Mouse (Mus musculus) liver, embryonic 15.5 days (tissue): ENCODE results near the gene Zbtb7b. TPM values are rescaled to one million over a fixed set of nuclear protein-coding genes. Genes with fewer than 3 reads are reported as not detected.

Experiments used
- ATAC-seq: fragments of 200-750 bp; cut with Nextera tagmentation; 2 replicates; pipeline ENCODE4 v1.8.0; 2017; ENCODE audit warnings: moderate number of reproducible peaks, mild to moderate bottlenecking, moderate library complexity; ENCODE audit not compliant: insufficient read depth
- H3K27ac ChIP-seq: fragments of 300-500 bp; sonication (generic); replicated peaks from 2 replicates; pipeline ENCODE4 v1.5.1; 2015; ENCODE audit warnings: mild to moderate bottlenecking, inconsistent platforms
- H3K27me3 ChIP-seq: fragments of 300-500 bp; sonication (generic); 2 replicates; pipeline ENCODE4 v1.6.1; 2015; ENCODE audit warnings: mild to moderate bottlenecking, inconsistent platforms
- H3K36me3 ChIP-seq: fragments of 300-500 bp; sonication (generic); replicated peaks from 2 replicates; pipeline ENCODE4 v1.6.1; 2015; ENCODE audit warnings: moderate library complexity, mild to moderate bottlenecking, inconsistent platforms
- H3K4me1 ChIP-seq: fragments of 300-500 bp; sonication (generic); replicated peaks from 2 replicates; pipeline ENCODE4 v1.6.1; 2015; ENCODE audit warnings: inconsistent platforms
- H3K4me2 ChIP-seq: fragments of 300-500 bp; sonication (generic); 2 replicates; pipeline ENCODE4 v1.6.1; 2015; ENCODE audit warnings: moderate library complexity, mild to moderate bottlenecking, inconsistent platforms
- H3K4me3 ChIP-seq: fragments of 300-500 bp; sonication (generic); replicated peaks from 2 replicates; pipeline ENCODE4 v1.5.1; 2015; ENCODE audit warnings: mild to moderate bottlenecking, inconsistent platforms
- H3K9ac ChIP-seq: fragments of 300-500 bp; sonication (generic); 2 replicates; pipeline ENCODE4 v1.6.1; 2015; ENCODE audit warnings: moderate library complexity, mild to moderate bottlenecking, inconsistent platforms
- H3K9me3 ChIP-seq: fragments of 300-500 bp; sonication (generic); replicated peaks from 2 replicates; pipeline ENCODE4 v1.6.1; 2016; ENCODE audit warnings: inconsistent platforms
- WGBS: fragments of 180-500 bp; shearing (Covaris S2); methylation state at CpG from one replicate; pipeline ENCODE4 v1.1.7; 2015; ENCODE audit warnings: mixed read lengths; ENCODE audit not compliant: insufficient replicate concordance; 5-methylcytosine and 5-hydroxymethylcytosine counted together
- polyA plus RNA-seq: library from polyadenylated mRNA; unstranded; fragments of >200 nt; fragmentation: Nextera tagmentation; extraction: Ambion mirVana; gene quantifications from 2 replicates; pipeline ENCODE4 v1.2.1, GENCODE M21; 2015

Gene Zbtb7b
- polyA plus RNA-seq, 1 experiment from 2014 or later: 2.3 TPM

DNA sequence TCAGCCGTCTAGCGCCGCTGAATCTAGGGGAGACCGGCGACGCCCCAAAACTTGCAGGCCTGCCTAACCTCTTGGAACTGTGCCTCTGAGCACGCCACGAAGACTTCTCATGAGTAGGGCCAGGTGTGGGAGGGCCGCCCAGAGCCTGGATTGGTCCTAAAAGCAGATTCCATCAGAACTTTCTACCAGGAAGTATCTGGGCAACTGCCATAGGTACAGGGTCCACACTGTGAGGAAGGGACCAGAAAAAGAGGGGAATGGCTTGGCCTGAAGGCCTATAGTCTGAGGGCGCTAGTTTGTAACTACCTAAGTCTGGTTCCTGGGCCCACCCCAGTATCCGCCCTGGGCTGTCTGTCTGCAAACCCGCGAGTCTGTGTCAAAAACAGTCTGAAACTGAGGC is 63.0 kb downstream of the Zbtb7b start:
- no peak overlapping the region for H3K4me2 ChIP-seq
- no peaks in the 10 kb centered on the region for H3K36me3 ChIP-seq
- no peak for ATAC-seq
- H3K4me1 ChIP-seq: 0 out of 2 replicates have a peak, but pooled peaks cover 4% of the 10 kb centered on the region
- no peaks in the 10 kb centered on the region for H3K9me3 ChIP-seq
- WGBS: 58% methylated on average over 13 of the region's 13 CpGs
- peaks cover 86% of the 10 kb centered on the region for H3K27me3 ChIP-seq
- H3K4me3 ChIP-seq: no peak overlapping the region
- no peak overlapping the region for H3K9ac ChIP-seq
- no peak overlapping the region for H3K27ac ChIP-seq

DNA sequence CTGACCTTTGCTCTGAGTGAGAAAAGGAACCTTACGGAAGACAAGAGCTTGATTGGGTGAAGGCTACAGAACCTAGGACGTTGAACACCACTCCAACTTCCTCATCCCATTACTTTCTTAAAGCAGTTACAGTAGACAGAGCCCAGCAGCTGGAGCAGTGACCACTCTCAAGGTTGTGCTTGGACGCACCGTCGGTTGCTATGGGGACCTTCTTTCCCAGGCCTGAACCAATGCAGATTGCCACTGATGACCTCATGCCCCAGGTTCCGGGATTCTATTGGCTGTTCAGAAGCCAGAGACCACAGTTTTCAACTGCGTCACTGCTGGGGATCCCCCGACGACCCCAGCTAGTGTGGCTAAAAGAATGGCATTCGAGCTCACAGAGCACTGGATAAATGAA is 63.6 kb downstream of the Zbtb7b start:
- H3K9me3 ChIP-seq: no peaks in the 10 kb centered on the region
- WGBS: 20% methylated on average over 10 of the region's 10 CpGs
- H3K27ac ChIP-seq: no peak overlapping the region
- H3K9ac ChIP-seq: no peak overlapping the region
- 0 out of 2 replicates have a peak, but pooled peaks cover 4% of the 10 kb centered on the region for H3K4me1 ChIP-seq
- ATAC-seq: no peak
- H3K4me3 ChIP-seq: no peak overlapping the region
- peaks cover 86% of the 10 kb centered on the region for H3K27me3 ChIP-seq
- H3K4me2 ChIP-seq: no peak overlapping the region
- H3K36me3 ChIP-seq: no peaks in the 10 kb centered on the region

DNA sequence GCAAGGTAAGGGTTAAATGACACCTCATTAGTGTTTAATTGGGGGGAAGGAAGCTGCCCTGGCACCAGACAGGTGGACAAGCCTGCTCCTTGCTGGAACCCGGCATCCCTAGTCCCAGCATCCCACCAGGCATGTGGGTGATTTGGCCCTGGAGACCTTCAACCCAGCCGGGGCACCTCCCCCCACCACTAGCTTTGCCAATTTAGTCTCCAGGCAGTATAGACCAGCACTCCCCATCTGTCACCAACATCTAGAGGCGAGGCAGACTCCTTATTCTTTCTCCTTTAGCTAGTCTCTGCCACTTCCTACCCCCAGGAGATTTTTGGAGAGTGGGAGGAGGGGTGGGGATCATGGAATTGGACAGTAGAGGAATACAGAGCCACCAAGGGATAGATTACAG is 64.2 kb downstream of the Zbtb7b start:
- Histone ChIP-seq H3K4me2 (no peak overlapping the region), H3K27me3 (peaks cover 88% of the 10 kb centered on the region)
- ATAC-seq: no peak

DNA sequence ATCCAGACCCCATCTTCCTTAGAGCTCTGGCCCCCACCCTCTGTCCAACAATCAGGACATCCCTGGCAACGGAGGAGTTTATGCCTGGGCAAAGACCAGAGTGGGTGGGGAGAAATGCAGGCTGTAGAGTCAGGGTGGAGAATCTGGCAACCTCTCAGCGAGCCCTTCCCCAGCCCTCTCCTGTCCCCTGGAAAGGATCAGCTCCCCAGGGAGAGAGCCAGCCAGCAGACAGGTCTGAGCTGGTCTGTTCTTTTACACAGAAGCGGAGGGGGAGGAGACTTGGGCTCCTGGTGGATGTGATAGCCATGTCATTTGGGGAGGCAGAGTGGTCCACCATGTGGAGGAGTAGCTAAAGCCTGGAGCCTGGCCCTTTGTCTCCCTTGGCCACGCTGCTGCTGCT is 66.0 kb downstream of the Zbtb7b start:
- Histone ChIP-seq H3K27ac (no peak overlapping the region), H3K36me3 (no peaks in the 10 kb centered on the region), H3K4me3 (no peak overlapping the region), H3K4me2 (no peak overlapping the region), H3K4me1 (0 out of 2 replicates have a peak, but pooled peaks cover 4% of the 10 kb centered on the region), H3K9ac (no peak overlapping the region), H3K27me3 (peaks cover 89% of the 10 kb centered on the region), H3K9me3 (no peaks in the 10 kb centered on the region)
- WGBS: 21% methylated on average over 4 of the region's 4 CpGs
- ATAC-seq: no peak

More for the DNA sequence above, 64.2 kb downstream of the Zbtb7b start:
- no peak overlapping the region for H3K27ac ChIP-seq
- no peak overlapping the region for H3K4me3 ChIP-seq
- no peak overlapping the region for H3K9ac ChIP-seq
- no peaks in the 10 kb centered on the region for H3K36me3 ChIP-seq
- H3K9me3 ChIP-seq: no peaks in the 10 kb centered on the region
- 35% methylated on average over 3 of the region's 3 CpGs for WGBS
- 0 out of 2 replicates have a peak, but pooled peaks cover 4% of the 10 kb centered on the region for H3K4me1 ChIP-seq

Other genes with a start within 250 kb of the Zbtb7b start
- 0.43 and 0.45 TPM in 2 replicates for gene Hcn3, start 234.6 kb downstream of the Zbtb7b start, polyA plus RNA-seq
- gene Clk2, start 230.0 kb downstream of the Zbtb7b start, polyA plus RNA-seq: 8.5 and 10.1 TPM in 2 replicates
- 53.0 and 53.7 TPM in 2 replicates for gene Scamp3, start 217.3 kb downstream of the Zbtb7b start, polyA plus RNA-seq
- gene Fam189b, start 211.6 kb downstream of the Zbtb7b start, polyA plus RNA-seq: 2.4 and 2.9 TPM in 2 replicates
- 26.1 and 26.2 TPM in 2 replicates for gene Gba, start 191.8 kb downstream of the Zbtb7b start, polyA plus RNA-seq
- 1.5 and 2.1 TPM in 2 replicates for gene Thbs3, start 179.6 kb downstream of the Zbtb7b start, polyA plus RNA-seq
- gene Mtx1, start 167.7 kb downstream of the Zbtb7b start, polyA plus RNA-seq: 103 and 104 TPM in 2 replicates
- gene Muc1, start 165.7 kb downstream of the Zbtb7b start, polyA plus RNA-seq: 0.50 TPM in 1 of 2 replicates, not detected in the other
- 116 and 126 TPM in 2 replicates for gene Krtcap2, start 148.8 kb downstream of the Zbtb7b start, polyA plus RNA-seq
- 0.23 and 0.31 TPM in 2 replicates for gene Trim46, start 148.5 kb downstream of the Zbtb7b start, polyA plus RNA-seq
- 45.4 and 54.4 TPM in 2 replicates for gene Dpm3, start 135.4 kb downstream of the Zbtb7b start, polyA plus RNA-seq
- 17.5 and 17.8 TPM in 2 replicates for gene Slc50a1, start 124.2 kb downstream of the Zbtb7b start, polyA plus RNA-seq
- 8.9 and 11.2 TPM in 2 replicates for gene Efna1, start 113.6 kb downstream of the Zbtb7b start, polyA plus RNA-seq
- gene Efna3, start 71.8 kb downstream of the Zbtb7b start, polyA plus RNA-seq: 0.18 and 0.58 TPM in 2 replicates
- gene Efna4, start 56.7 kb downstream of the Zbtb7b start, polyA plus RNA-seq: 0.24 and 0.48 TPM in 2 replicates
- gene Adam15, start 44.8 kb downstream of the Zbtb7b start, polyA plus RNA-seq: 8.8 and 12.7 TPM in 2 replicates
- 0.06 and 0.07 TPM in 2 replicates for gene Dcst2, start 32.8 kb downstream of the Zbtb7b start, polyA plus RNA-seq
- gene Dcst1, start 29.5 kb downstream of the Zbtb7b start, polyA plus RNA-seq: 0.05 TPM in 1 of 2 replicates, not detected in the other
- gene Lenep, start 8.0 kb upstream of the Zbtb7b start, polyA plus RNA-seq: not detected in 2 replicates
- gene Flad1, start 17.1 kb upstream of the Zbtb7b start, polyA plus RNA-seq: 14.3 and 16.4 TPM in 2 replicates
- gene Cks1b, start 23.6 kb upstream of the Zbtb7b start, polyA plus RNA-seq: 210 and 229 TPM in 2 replicates
- gene Shc1, start 23.7 kb upstream of the Zbtb7b start, polyA plus RNA-seq: 44.8 and 50.6 TPM in 2 replicates
- gene Pygo2, start 35.4 kb upstream of the Zbtb7b start, polyA plus RNA-seq: 10.1 and 10.6 TPM in 2 replicates
- gene Pbxip1, start 41.9 kb upstream of the Zbtb7b start, polyA plus RNA-seq: 7.4 and 8.1 TPM in 2 replicates
- gene Pmvk, start 59.8 kb upstream of the Zbtb7b start, polyA plus RNA-seq: 35.7 and 38.4 TPM in 2 replicates
- gene Kcnn3, start 125.4 kb upstream of the Zbtb7b start, polyA plus RNA-seq: 0.03 and 0.08 TPM in 2 replicates